Mouse (Mus musculus) midbrain, embryonic 16.5 days (tissue): Measurements from ENCODE around the gene Inhbc. TPM values are rescaled to one million over a fixed set of nuclear protein-coding genes. Genes with fewer than 3 reads are reported as not detected.
A peak's percentile ranks its signal among the peaks of the same experiment; 100 is the strongest.

Experiments used
- ATAC-seq: fragments of 200-750 bp; cut with Nextera tagmentation; 2 replicates; pipeline ENCODE4 v1.8.0; 2017; ENCODE audit warnings: moderate TSS enrichment
- H3K27ac ChIP-seq: fragments of 300-500 bp; sonication (generic); 2 replicates; pipeline ENCODE4 v1.5.1; 2014; ENCODE audit warnings: mild to moderate bottlenecking, low read length, mixed read lengths
- H3K27me3 ChIP-seq: fragments of 300-500 bp; sonication (generic); 2 replicates; pipeline ENCODE4 v1.6.1; 2014; ENCODE audit warnings: low read depth, low read length, mixed read lengths; ENCODE audit not compliant: control insufficient read depth, insufficient read depth
- H3K36me3 ChIP-seq: fragments of 300-500 bp; sonication (generic); 2 replicates; pipeline ENCODE4 v1.6.1; 2014; ENCODE audit warnings: mild to moderate bottlenecking, low read length, moderate library complexity, mixed read lengths; ENCODE audit not compliant: control insufficient read depth, insufficient read depth
- H3K4me1 ChIP-seq: fragments of 300-500 bp; sonication (generic); 2 replicates; pipeline ENCODE4 v1.6.1; 2014; ENCODE audit warnings: mild to moderate bottlenecking, low read length, mixed read lengths; ENCODE audit not compliant: control insufficient read depth, insufficient read depth
- H3K4me2 ChIP-seq: fragments of 300-500 bp; sonication (generic); 2 replicates; pipeline ENCODE4 v1.6.1; 2014; ENCODE audit warnings: mild to moderate bottlenecking, low read length, mixed read lengths
- H3K4me3 ChIP-seq: fragments of 300-500 bp; sonication (generic); 2 replicates; pipeline ENCODE4 v1.5.1; 2014; ENCODE audit warnings: low read depth, mild to moderate bottlenecking, low read length, moderate library complexity, mixed read lengths
- H3K9ac ChIP-seq: fragments of 300-500 bp; sonication (generic); 2 replicates; pipeline ENCODE4 v1.6.1; 2014; ENCODE audit warnings: low read depth, low read length, mixed read lengths
- H3K9me3 ChIP-seq: fragments of 300-500 bp; sonication (generic); replicated peaks from 2 replicates; pipeline ENCODE4 v1.6.1; 2014; ENCODE audit warnings: mild to moderate bottlenecking, low read length, mixed read lengths; ENCODE audit not compliant: control insufficient read depth, poor library complexity, severe bottlenecking
- WGBS: fragments of 180-500 bp; shearing (Covaris S2); extraction: QIAGEN DNeasy Blood & Tissue Kit; methylation state at CpG from one replicate; pipeline ENCODE4 v1.1.7; 2014; 5-methylcytosine and 5-hydroxymethylcytosine counted together
- polyA plus RNA-seq: library from polyadenylated mRNA; unstranded; fragments of >200 nt; fragmentation: Nextera tagmentation; extraction: Ambion mirVana; gene quantifications from 2 replicates; pipeline ENCODE4 v1.2.1, GENCODE M21; 2015

Gene Inhbc
- polyA plus RNA-seq, 1 experiment from 2014 or later: not detected

GRCm38 (mm10) chr10:127380767-127381742 lies 10.8 kb upstream of the Inhbc start:
- peak overlapping the region; percentile 60 for H3K4me2 ChIP-seq
- H3K9ac ChIP-seq: peak overlapping the region; percentile 87
- peak overlapping the region; percentile 80 for H3K4me3 ChIP-seq
- ATAC-seq: peak; percentile 75
- no peaks in the 10 kb centered on the region for H3K27me3 ChIP-seq
- peak overlapping the region; percentile 95 for H3K27ac ChIP-seq
- 1% methylated on average over 15 of the region's 79 CpGs for WGBS
- no peaks in the 10 kb centered on the region for H3K9me3 ChIP-seq
- no peaks in the 10 kb centered on the region for H3K36me3 ChIP-seq
- peaks cover 8% of the 10 kb centered on the region for H3K4me1 ChIP-seq

- Histone ChIP-seq H3K27ac (peak within 1 kb of the TSS; percentile 95), H3K4me2 (peak within 1 kb of the TSS; percentile 78), H3K9ac (peak within 1 kb of the TSS; percentile 87), H3K36me3 (no peaks in the 10 kb centered on the region), H3K9me3 (no peaks in the 10 kb centered on the region), H3K4me1 (peaks cover 8% of the 10 kb centered on the region), H3K4me3 (peak within 1 kb of the TSS; percentile 80), H3K27me3 (no peaks in the 10 kb centered on the region)
- 0% methylated on average over 20 of the region's 53 CpGs for WGBS
- ATAC-seq: peak; percentile 94
These were observed 10.0 kb upstream of the Inhbc start, which contains the start of gene R3hdm2 for GRCm38 (mm10) chr10:127380251-127380691. R3hdm2 (plus strand) TSS chr10:127380327.

- Histone ChIP-seq H3K36me3 (no peaks in the 10 kb centered on the region), H3K27ac (peak overlapping the region; percentile 95; the same call in 1 of the 2 replicates), H3K9me3 (no peaks in the 10 kb centered on the region), H3K4me3 (peak overlapping the region; percentile 80), H3K9ac (peak overlapping the region; percentile 87), H3K27me3 (no peaks in the 10 kb centered on the region), H3K4me1 (peaks cover 8% of the 10 kb centered on the region), H3K4me2 (peak overlapping the region; percentile 78)
- no peak for ATAC-seq
- 86% methylated on average over 8 of the region's 8 CpGs for WGBS
These were observed 9.4 kb upstream of the Inhbc start for GRCm38 (mm10) chr10:127379654-127380053.

- Histone ChIP-seq H3K9me3 (no peaks in the 10 kb centered on the region), H3K36me3 (no peaks in the 10 kb centered on the region), H3K4me2 (no peak overlapping the region), H3K4me1 (peaks cover 8% of the 10 kb centered on the region), H3K27ac (no peak overlapping the region), H3K27me3 (no peaks in the 10 kb centered on the region), H3K4me3 (no peak overlapping the region), H3K9ac (no peak overlapping the region)
- 71% methylated on average over 3 of the region's 3 CpGs for WGBS
- ATAC-seq: no peak
These were observed 7.5 kb upstream of the Inhbc start for GRCm38 (mm10) chr10:127377700-127378099.

GRCm38 (mm10) chr10:127371023-127371422 lies 792 bp upstream of the Inhbc start:
- H3K9me3 ChIP-seq: no peaks in the 10 kb centered on the region
- H3K4me1 ChIP-seq: no peaks in the 10 kb centered on the region
- WGBS: 62% methylated on average over 2 of the region's 2 CpGs
- H3K9ac ChIP-seq: no peak overlapping the region
- no peak for ATAC-seq
- H3K27me3 ChIP-seq: no peaks in the 10 kb centered on the region
- no peak overlapping the region for H3K4me2 ChIP-seq
- no peak overlapping the region for H3K27ac ChIP-seq
- no peaks in the 10 kb centered on the region for H3K36me3 ChIP-seq
- H3K4me3 ChIP-seq: no peak overlapping the region

GRCm38 (mm10) chr10:127368273-127368672 lies 2.0 kb downstream of the Inhbc start:
- Histone ChIP-seq H3K9ac (no peak overlapping the region), H3K4me3 (no peak overlapping the region), H3K36me3 (no peaks in the 10 kb centered on the region), H3K27me3 (no peaks in the 10 kb centered on the region), H3K27ac (no peak overlapping the region), H3K9me3 (no peaks in the 10 kb centered on the region), H3K4me1 (no peaks in the 10 kb centered on the region), H3K4me2 (no peak overlapping the region)
- 64% methylated on average over 2 of the region's 2 CpGs for WGBS
- ATAC-seq: no peak

- no peaks in the 10 kb centered on the region for H3K4me1 ChIP-seq
- no peak for ATAC-seq
- no peak overlapping the region for H3K27ac ChIP-seq
- WGBS: 67% methylated on average over 5 of the region's 5 CpGs
- no peaks in the 10 kb centered on the region for H3K27me3 ChIP-seq
- no peaks in the 10 kb centered on the region for H3K9me3 ChIP-seq
- no peak overlapping the region for H3K9ac ChIP-seq
- H3K36me3 ChIP-seq: no peaks in the 10 kb centered on the region
- no peak overlapping the region for H3K4me2 ChIP-seq
- no peak overlapping the region for H3K4me3 ChIP-seq
These were observed 3.1 kb downstream of the Inhbc start for GRCm38 (mm10) chr10:127367116-127367515.

- Histone ChIP-seq H3K36me3 (no peaks in the 10 kb centered on the region), H3K9me3 (no peaks in the 10 kb centered on the region), H3K4me1 (no peaks in the 10 kb centered on the region), H3K4me3 (no peak overlapping the region), H3K9ac (no peak overlapping the region), H3K27ac (no peak overlapping the region), H3K27me3 (no peaks in the 10 kb centered on the region), H3K4me2 (no peak overlapping the region)
- ATAC-seq: no peak
- 89% methylated on average over 3 of the region's 3 CpGs for WGBS
These were observed 9.5 kb downstream of the Inhbc start for GRCm38 (mm10) chr10:127360714-127361113.

- ATAC-seq: no peak
- 0 out of 2 replicates have a peak, but pooled peaks cover 3% of the 10 kb centered on the region for H3K4me1 ChIP-seq
These were observed 14.9 kb downstream of the Inhbc start for GRCm38 (mm10) chr10:127355336-127355735.

More at GRCm38 (mm10) chr10:127355336-127355735, 14.9 kb downstream of the Inhbc start:
- Histone ChIP-seq H3K9ac (no peak overlapping the region), H3K9me3 (no peaks in the 10 kb centered on the region), H3K27me3 (no peaks in the 10 kb centered on the region), H3K4me3 (no peak overlapping the region), H3K36me3 (no peaks in the 10 kb centered on the region), H3K4me2 (no peak overlapping the region), H3K27ac (no peak overlapping the region)
- 52% methylated on average over 10 of the region's 10 CpGs for WGBS
